Mouse (Mus musculus) olfactory bulb, adult 2 months (tissue): ENCODE measurements around the gene Clic5.

Experiments used
- CTCF ChIP-seq: fragments of 200-500 bp; IDR thresholded peaks from 2 replicates; pipeline ENCODE4 v1.5.1; 2012; ENCODE audit warnings: low read depth, mild to moderate bottlenecking, low read length, moderate library complexity; ENCODE audit not compliant: insufficient read depth
- POLR2A ChIP-seq: fragments of 200-500 bp; IDR thresholded peaks from 2 replicates; pipeline ENCODE4 v1.6.1; 2012; ENCODE audit warnings: mild to moderate bottlenecking, low read depth, low read length, moderate library complexity; ENCODE audit not compliant: insufficient read depth

DNA sequence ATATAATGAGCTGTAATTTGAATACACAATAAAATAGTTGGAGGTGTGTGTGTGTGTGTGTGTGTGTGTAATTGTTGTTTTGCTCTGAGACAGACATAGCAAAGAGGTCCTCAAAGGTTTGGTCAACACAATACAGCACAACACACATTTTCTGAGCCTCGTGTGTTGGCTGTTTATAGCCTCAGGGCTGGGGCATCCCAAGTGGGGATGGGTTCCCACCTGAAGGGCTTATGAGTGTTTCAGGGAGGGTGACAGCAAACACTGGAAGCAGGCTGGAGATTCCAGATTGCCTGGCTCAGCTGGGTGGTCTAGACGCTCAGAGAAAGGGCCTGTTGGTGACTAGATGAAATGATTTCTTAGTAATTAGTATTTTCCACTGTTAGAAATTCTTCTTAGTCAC lies 33.2 kb upstream of the Clic5 start:
- TF ChIP-seq CTCF (no peak), POLR2A (no peak)
